Mouse (Mus musculus) bone marrow, adult 2 months (tissue): ENCODE measurements at regions not wholly inside any gene's neighbourhood (a gene's known extent, or its start where the extent isn't known, plus 50 kb on each side); places are given as distances from the start of the nearest gene placed in this dataset.

Source experiments
- H3K27ac ChIP-seq: fragments of 200-500 bp; 2 replicates; pipeline ENCODE4 v1.5.1; 2012; ENCODE audit warnings: low read depth, mild to moderate bottlenecking, control low read depth, inconsistent platforms, low read length; ENCODE audit not compliant: control insufficient read depth, poor library complexity, insufficient read depth
- H3K4me1 ChIP-seq: fragments of 200-500 bp; 2 replicates; pipeline ENCODE4 v1.6.1; 2011; ENCODE audit warnings: low read length; ENCODE audit not compliant: control insufficient read depth, insufficient read depth
- H3K4me3 ChIP-seq: fragments of 200-500 bp; replicated peaks from 2 replicates; pipeline ENCODE3; 2011; ENCODE audit warnings: mild to moderate bottlenecking, low read depth, low read length, control low read depth; ENCODE audit not compliant: control insufficient read depth
- CTCF ChIP-seq: fragments of 200-500 bp; IDR thresholded peaks from 2 replicates; pipeline ENCODE4 v1.5.1; 2011; ENCODE audit warnings: low read length, control low read depth; ENCODE audit not compliant: control insufficient read depth, insufficient read depth
- POLR2A ChIP-seq: fragments of 200-500 bp; IDR thresholded peaks from 2 replicates; pipeline ENCODE4 v1.6.1; 2011; ENCODE audit warnings: low read depth, mild to moderate bottlenecking, control low read depth, low read length, borderline replicate concordance; ENCODE audit not compliant: control insufficient read depth
- WGBS: fragments of 180-500 bp; shearing (Covaris S2); methylation state at CpG from one replicate; pipeline ENCODE4 v1.1.7; 2018; 5-methylcytosine and 5-hydroxymethylcytosine counted together

DNA sequence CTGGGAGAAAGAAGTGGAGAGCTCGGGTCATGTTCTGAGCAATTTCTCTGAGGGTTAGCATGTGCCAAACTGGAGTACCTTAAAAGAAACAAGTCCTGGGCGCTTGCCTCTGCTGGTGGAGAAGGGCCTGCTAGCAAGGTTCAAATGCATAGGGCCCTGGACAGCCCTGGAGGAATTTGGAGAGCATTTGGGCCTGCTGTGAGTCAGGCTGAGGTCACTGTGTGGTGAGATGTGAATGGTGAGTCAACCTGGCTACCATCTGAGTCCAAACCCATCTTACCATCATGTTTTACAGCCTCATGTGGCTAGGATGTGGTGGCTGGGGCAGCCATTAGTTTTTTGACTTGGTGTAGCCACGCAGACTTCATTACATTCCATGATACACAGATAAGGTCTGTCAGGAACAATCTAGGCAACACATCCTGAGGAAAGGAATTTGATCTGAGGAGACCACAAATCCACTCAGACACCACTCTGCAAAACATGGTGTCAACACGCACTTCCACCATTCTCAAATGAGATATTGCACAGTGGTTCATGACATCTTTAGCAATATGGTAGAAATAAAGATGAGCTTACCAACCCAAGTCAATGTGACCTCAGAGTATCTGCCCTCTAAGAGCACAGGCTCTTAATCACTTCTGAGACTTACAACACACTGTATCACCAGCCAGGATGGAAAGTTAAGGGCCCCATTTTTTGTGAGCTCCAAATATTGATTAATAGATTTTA lies 83.1 kb downstream of the Thbs2 start:
- 64% methylated on average over 4 of the region's 4 CpGs for WGBS
- no peaks in the 10 kb centered on the region for H3K4me1 ChIP-seq

DNA sequence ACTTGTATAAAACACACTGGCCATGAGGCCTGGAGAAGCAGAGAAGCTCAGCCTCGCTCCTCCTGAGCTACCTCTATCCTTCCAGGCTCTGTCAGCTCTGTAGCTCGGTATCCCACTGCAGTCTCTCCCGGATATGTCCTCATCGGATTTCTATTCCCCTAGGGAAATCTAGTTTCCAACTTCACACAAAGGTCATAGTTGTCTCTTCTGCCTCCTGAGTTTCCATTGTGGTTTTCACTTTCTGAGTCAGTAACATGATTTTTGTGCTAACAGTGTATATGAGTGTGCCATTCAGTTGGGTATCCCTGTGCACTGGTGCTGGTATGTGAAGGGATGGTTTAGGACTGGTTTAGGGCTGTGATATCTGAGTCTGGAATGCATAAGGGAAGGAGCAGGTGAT lies 85.2 kb downstream of the Thbs2 start:
- no peaks in the 10 kb centered on the region for H3K4me1 ChIP-seq
- H3K4me3 ChIP-seq, result no peak overlapping the region
- 65% methylated on average over 4 of the region's 4 CpGs for WGBS
- TF ChIP-seq POLR2A (no peak), CTCF (no peak)
- no peak overlapping the region for H3K27ac ChIP-seq

More for the DNA sequence above, 83.1 kb downstream of the Thbs2 start:
- TF ChIP-seq CTCF, result no peak
- no peak for TF ChIP-seq POLR2A
- Histone ChIP-seq H3K27ac (no peak overlapping the region), H3K4me3 (no peak overlapping the region)

DNA sequence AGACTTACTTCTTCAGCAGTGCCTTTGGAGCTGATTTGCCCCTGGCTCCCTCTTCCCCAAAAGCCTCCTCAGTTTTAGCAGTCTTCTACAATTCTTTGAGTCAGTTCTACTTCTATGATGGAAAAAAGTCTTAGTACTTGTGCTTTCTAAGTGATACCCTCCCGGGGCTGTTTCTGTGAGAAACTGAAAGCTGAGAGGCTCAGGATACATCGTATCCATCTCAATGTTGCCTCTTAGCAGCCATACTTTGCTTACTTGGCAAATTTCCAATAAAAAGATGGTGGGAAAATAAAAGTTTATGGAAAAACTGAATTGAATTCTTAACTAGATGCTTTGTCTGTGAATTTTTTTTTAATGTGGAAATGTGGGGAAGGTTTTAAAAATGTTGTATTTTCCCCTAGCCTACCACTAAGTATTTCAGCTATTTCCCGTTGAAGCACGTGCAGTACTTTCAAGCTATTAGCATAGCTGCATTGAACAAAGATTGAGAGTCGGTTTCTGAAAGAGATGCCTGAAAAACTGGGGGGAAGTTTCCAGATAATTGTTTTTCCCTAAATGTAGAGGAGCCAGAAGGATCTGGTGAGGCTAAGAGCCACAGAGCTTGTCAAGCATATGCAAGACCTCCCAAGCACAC lies 87.6 kb downstream of the Thbs2 start:
- Histone ChIP-seq H3K4me3 (no peak overlapping the region), H3K27ac (no peak overlapping the region), H3K4me1 (no peaks in the 10 kb centered on the region)
- TF ChIP-seq POLR2A (no peak), CTCF (no peak)
- WGBS, result 71% methylated on average over 5 of the region's 5 CpGs

DNA sequence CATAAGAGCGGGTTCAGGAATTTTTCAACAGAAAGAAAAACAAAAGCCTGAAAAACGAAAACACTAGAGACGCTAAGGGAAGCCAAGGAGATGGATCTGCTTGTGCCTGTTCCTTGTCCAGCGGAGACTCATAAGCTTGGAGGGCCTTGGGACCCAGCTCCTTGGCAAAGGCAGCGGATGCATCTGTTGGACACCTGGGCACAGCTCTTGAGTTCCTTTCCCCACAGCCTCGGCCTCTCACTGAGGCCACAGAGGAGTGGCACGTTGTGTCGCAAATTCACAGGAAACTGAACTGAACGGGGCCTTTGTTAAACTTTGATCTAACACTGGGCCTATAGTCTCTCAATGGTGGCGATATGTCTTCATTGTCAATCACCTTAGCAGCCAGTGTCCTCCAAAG lies 94.4 kb downstream of the Thbs2 start:
- TF ChIP-seq CTCF, result no peak
- no peak for TF ChIP-seq POLR2A
- 76% methylated on average over 10 of the region's 10 CpGs for WGBS

DNA sequence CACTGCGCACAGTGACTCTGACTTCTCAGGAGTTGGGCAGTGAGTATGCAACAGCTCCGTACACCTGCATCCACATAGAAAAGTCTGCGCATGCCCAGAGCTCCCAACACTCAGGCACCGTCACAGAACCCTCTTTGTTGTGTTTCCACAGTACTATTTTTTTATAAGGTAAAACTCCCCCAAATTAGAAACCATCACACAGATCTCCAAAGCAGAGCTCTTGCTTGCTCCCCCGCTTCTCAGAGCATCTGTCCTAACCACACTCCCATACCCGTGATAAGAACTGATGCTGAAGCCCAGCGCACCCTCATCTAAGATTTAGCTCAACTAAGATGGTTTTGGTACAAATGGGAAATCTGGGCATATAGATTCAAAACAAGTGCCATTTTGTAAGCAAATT lies 97.6 kb downstream of the Thbs2 start:
- Histone ChIP-seq H3K27ac (no peak overlapping the region), H3K4me1 (no peaks in the 10 kb centered on the region), H3K4me3 (no peak overlapping the region)
- 83% methylated on average over 7 of the region's 7 CpGs for WGBS
- TF ChIP-seq CTCF (no peak), POLR2A (no peak)

More for the DNA sequence above, 94.4 kb downstream of the Thbs2 start:
- Histone ChIP-seq H3K4me3 (no peak overlapping the region), H3K4me1 (no peaks in the 10 kb centered on the region), H3K27ac (no peak overlapping the region)

DNA sequence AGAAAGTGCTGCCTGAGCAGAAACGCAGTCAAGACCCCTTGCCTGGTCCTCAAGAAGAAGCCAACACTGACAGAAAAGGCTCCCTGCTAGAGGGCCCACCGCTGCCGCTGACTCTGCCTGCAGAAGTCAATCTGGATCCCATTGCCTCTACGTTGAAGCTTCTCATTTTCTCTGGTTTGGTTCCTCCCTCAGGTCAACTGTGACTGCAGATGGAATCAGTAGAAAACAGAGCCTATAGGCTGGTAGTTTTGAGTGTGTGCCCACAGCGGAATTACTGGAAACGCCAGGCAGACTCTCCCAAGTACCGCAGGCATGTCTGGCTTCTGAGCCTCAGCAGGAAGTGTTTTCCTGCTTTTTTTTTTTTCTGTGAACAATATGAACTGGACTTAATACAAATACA lies 98.5 kb downstream of the Thbs2 start:
- Histone ChIP-seq H3K27ac (no peak overlapping the region), H3K4me3 (no peak overlapping the region), H3K4me1 (no peaks in the 10 kb centered on the region)
- 61% methylated on average over 7 of the region's 7 CpGs for WGBS
- no peak for TF ChIP-seq CTCF
- no peak for TF ChIP-seq POLR2A

DNA sequence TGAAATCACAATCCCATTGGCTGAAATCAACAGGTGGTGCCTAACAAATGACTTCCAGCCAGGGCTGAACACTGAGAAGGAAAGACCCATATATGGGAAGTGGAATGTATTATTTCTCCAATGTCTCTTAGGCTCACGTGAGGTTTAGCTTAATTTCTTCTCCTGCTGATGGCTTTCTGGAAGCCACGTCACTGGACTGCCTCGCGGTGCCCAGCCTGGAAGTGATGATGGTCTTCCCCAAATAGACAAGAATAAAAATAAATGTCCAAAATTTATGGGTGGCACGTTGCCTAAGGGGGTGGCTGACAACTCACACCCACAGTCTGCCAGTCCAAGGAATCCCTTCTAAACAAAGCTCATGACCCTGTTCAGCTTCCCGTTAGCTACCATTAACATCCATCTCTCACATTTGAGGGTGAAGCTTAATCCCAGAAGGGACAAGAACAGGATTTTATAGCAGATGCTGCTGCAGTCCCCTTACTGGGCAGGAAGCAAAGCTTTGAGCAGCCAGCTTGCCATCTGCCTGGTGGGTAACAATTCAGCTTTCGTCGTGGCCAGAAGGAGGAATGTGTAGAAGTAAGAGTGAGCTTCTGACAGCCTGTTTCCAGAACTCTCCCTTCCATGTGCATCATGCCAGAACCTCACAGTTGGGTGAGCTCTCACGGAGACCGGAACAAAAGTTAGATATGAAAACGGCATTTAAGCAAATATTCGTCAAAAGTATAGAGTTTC lies 105.8 kb downstream of the Thbs2 start:
- Histone ChIP-seq H3K4me1 (no peaks in the 10 kb centered on the region), H3K27ac (no peak overlapping the region), H3K4me3 (no peak overlapping the region)
- TF ChIP-seq CTCF, result no peak
- no peak for TF ChIP-seq POLR2A
- WGBS, result 78% methylated on average over 12 of the region's 12 CpGs

DNA sequence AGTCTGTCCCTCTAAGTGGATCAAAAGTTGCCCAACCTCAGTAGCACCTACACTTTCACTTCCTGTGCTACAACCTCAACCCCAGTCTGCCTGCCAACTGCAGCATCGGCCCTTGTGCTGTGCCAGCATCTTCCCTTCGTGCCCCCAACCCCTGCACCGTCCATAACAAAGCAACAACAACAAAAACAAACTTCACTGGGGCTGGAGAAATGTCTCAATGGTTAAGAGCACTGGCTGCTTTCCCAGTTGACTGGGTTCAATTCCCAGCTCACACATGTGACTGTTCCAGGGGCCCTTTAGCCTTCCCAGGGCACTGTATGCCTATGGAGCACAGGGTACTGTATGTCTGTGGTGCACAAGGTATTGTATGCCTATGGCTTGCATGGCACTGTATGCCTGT lies 114.4 kb downstream of the Thbs2 start:
- Histone ChIP-seq H3K27ac (no peak overlapping the region), H3K4me3 (no peak overlapping the region), H3K4me1 (no peaks in the 10 kb centered on the region)
- 57% methylated on average over 3 of the region's 3 CpGs for WGBS
- TF ChIP-seq CTCF, result no peak
- no peak for TF ChIP-seq POLR2A
